ENCODE assay signal across 11 mouse cellular contexts in the genomic region with DNA sequence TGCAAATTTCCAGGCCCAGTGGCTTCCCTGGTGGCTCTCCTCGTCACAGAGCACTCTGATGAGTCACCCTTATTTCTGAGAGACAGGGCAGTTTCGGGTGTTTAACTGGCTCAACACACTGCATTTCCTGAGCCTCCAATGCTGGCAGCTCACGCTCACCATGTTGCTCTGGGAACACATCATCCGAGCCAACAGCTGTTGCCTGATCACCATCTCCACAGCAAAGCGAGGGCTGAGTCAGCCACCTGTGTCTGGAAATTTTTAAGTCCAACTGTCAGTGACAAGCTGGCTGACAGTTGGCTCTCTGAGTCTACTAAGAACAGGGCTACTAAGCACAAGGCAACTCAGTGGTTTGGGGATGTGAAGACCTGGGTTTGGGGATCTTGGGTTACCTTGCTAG. TPM values are rescaled to one million over a fixed set of nuclear protein-coding genes. Genes with fewer than 3 reads are reported as not detected.
DNase-seq lines count a peak whose midpoint lies in the region.
"Had no signal": no experiment of that assay in that cellular context is flagged by ENCODE, and none has a peak within 500 bp of the region (broad histone marks: within the 10 kb centered on the region; RNA-seq: fewer than 3 reads in every experiment).

No protein-coding gene starts in this region.

- peak; percentile 9 for DNase-seq in gastrocnemius, postnatal 10 days
- DNase-seq in gastrocnemius, adult 18-20 months (ENCODE audit: low spot score), result no peak
- DNase-seq in Muller cell, postnatal 12 days (ENCODE audit: inconsistent ontology term), result peak; percentile 55
- peak; percentile 57 to 62 for DNase-seq in layer of hippocampus, postnatal 36 days
- peak; percentile 81 for DNase-seq in telencephalon, adult 2 months (ENCODE audit: low read depth, low spot score)
- no peak for DNase-seq in retina, postnatal 1 day
- DNase-seq in liver, result no peak
- DNase-seq in natural killer cell, adult 2 months (ENCODE audit: low spot score in 2 of 2), result no peak
- DNase-seq: adrenal gland, adult 8-10 months; cerebellum, adult 2 months; kidney, postnatal 25 days had no signal

RNA-seq across cellular contexts. Expression of gene Dgkg, which starts 4.1 kb away (rescaled TPM):
- under 1 TPM; 0.82 to 0.88 TPM for total RNA-seq in gastrocnemius, postnatal 10 days (2021)
- under 1 TPM; 0.43 to 0.55 TPM for total RNA-seq in gastrocnemius, adult 18-20 months (2021)
- total RNA-seq in layer of hippocampus, postnatal 36 days (2021), result 100 to 1,000 TPM; 211 TPM

Comparison
In these comparisons a context has a peak if more than half of its experiments do, and no peak if none do; other contexts are left out.
1. DNase-seq: peak in gastrocnemius, postnatal 10 days (single experiment), Muller cell, postnatal 12 days (single experiment), layer of hippocampus, postnatal 36 days (2 of 2) and telencephalon, adult 2 months (single experiment); none in gastrocnemius, adult 18-20 months (single experiment), retina, postnatal 1 day (single experiment), liver (single experiment) and natural killer cell, adult 2 months (0 of 2).
2. RNA of gene Dgkg, which starts 4.1 kb away (total RNA-seq): 211 TPM in layer of hippocampus, postnatal 36 days; 0.82 to 0.88 TPM in gastrocnemius, postnatal 10 days and 0.43 to 0.55 TPM in gastrocnemius, adult 18-20 months; every median in the first group is over 100 times any median in the second.